Mouse (Mus musculus) E14TG2a.4 (cell line): Measurements from ENCODE around the gene Rhd.

Experiments used
- CTCF ChIP-seq: conservative IDR thresholded peaks from 2 replicates; pipeline ENCODE4 v1.5.1; 2014; ENCODE audit warnings: low read length
- NANOG ChIP-seq: IDR thresholded peaks from 2 replicates; pipeline ENCODE4 v1.6.1; 2014; ENCODE audit warnings: borderline replicate concordance, low read length, mixed read lengths
- POU5F1 ChIP-seq: IDR thresholded peaks from 2 replicates; pipeline ENCODE4 v1.6.1; 2014; ENCODE audit warnings: low read length, borderline replicate concordance

- TF ChIP-seq CTCF (no peak), POU5F1 (no peak), NANOG (no peak)
Observed at GRCm38 (mm10) chr4:134867213-134867612, 2.9 kb downstream of the Rhd start.
